Mouse (Mus musculus) urinary bladder, postnatal 4 days (tissue): ENCODE data around the gene Coro6.
A peak's percentile ranks its signal among the peaks of the same experiment; 100 is the strongest.

Experiments used
- DNase-seq, 2 experiments: peaks; one replicate each; pipeline ENCODE4 v3.0.0; 2021 to 2022; ENCODE audit warnings: low spot score in 2 of 2

The Coro6 gene

DNA sequence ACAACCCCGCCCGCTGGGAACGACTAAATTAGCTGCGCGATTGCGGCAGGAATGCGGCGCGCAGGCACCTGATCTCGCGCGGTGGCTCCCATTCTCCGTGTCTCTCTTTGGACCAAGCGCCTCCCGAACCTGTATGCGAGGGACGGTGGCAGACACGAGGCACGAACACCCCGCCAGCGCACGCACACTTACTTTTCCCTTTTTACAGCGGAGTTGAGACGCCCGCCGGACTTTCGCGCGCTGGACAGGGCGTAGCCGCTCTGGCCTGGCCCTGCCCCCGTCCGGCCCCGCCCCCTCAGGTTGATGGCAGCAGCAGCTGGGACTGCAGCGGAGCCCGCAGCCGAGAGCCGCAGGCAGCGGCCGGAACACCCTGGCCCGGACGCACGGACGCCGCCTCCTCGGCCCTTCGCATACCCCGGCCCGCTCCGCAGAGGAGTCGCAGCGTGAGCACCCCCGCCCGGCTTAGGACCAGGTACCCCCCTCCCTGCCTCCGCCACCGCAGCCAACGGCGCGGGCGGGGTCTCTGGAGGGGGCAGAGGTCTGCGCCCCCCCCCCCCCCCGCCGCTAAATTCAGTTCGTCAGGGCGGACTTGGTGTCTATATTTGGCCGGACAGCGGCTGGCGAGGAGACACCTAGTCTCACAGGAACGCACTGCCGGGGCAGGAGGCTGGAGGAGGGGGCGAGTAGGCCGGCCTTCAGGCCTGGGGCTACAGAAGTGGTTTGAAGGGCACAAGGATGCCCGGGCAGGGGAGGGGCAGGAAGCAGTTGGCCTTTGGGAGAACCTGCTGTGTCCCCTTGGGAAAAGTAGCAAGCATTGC is at the start of gene Coro6:
Gene Coro6, plus strand, starts transcription at position 129 of the 818 bp plus-strand sequence.
- peak; percentile 61 to 76 for DNase-seq

DNA sequence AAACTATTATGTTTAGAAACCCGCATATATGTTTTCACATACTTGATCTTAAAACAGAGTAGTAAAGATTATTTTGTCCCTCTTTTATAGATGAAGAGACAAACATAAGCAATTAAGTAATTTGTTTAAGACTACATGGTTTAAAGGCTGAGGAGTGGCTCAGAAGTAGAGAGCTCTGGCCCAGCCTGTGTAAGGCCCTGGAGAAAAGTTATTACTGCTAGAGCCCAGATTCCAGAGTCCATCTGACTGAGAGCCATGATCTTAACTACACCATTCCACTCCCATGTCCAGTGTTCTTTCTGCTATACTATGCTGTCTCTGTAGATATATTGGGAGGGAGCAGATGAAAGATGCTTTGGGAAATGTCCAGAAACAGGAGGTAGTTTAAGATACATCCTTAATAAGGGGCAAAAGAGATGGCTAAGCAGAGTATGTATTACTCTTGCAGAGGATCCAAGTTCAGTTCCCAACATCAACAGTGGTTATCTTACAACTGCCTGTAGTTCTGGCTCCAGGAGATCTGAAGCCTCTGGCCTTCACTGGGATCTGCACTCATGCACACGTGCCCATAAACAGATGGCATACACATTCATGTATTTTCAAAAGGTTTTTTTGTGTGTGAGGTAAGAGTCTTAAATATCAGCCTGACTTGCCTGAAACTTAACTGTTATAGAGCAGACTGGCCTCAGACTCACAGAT is 47.9 kb upstream of the Coro6 start:
- DNase-seq: no peak

DNA sequence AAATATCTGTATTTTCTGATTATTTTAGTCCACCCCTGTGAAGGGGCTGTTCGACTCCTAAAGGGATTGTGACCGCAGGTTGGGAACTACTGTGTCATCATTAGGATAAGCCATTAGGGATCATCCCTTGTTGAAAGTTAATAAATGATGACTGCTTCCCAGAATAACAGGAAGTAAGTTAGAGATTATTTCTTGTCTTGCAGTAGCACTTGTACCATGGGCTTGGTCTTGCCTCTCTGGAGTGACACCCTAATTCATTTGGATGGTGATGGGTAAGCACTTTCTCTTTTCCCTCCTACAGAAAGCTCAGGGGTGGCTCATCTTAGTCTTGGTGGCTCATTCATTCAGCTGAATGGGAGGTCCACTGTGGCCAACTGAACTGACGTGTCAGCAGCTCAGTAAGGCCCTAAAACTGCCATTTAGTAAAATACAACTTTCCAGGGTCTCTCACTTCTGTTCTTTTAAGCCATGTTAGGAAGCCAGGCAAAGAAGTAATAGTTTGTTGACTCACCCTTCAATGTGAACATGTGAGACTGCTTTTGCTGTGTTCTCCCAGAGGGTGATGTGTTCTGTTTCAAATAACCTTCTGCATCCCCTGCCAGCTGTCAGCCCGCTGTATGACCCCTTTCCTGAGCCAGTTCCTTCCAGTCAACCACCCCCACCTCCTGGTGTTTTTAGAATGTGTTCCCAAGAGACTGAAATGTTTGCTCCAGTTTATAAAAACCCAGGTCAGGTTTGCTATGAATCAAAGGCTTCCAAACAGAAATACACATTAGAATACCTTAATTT is 45.8 kb upstream of the Coro6 start:
- no peak for DNase-seq

GRCm38 (mm10) chr11:77418021-77418420 is 44.2 kb upstream of the Coro6 start:
- no peak for DNase-seq

- DNase-seq: no peak
Observed at GRCm38 (mm10) chr11:77423175-77423859, 38.9 kb upstream of the Coro6 start.

- DNase-seq: no peak
Observed at GRCm38 (mm10) chr11:77428446-77428845, 33.8 kb upstream of the Coro6 start.

- DNase-seq: no peak
Observed at GRCm38 (mm10) chr11:77437026-77437425, 25.2 kb upstream of the Coro6 start.

GRCm38 (mm10) chr11:77440081-77440480 is 22.1 kb upstream of the Coro6 start:
- no peak for DNase-seq

DNA sequence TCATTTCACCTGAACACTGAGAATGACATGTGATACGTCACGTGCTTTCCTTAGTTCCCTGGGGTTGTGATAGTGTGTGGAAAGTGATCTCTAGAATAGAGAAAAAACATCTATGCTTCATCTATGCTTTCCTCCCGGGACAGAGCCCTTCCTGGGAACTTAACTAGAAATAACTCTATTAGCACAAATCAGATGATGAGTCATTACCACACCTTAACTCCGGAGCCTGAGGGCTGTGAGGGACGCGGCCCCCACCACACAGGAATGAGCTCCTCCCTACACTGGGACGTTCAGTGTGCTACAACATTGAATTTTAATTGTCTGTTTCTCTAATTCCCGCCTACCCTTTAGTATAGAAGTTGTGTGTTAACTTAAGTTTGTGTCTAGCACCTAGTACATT is 21.2 kb upstream of the Coro6 start:
- DNase-seq: no peak

- peak in 1 of 2 experiments; percentile 44 for DNase-seq
Observed at GRCm38 (mm10) chr11:77442186-77443170, 19.7 kb upstream of the Coro6 start.

GRCm38 (mm10) chr11:77444939-77445338 is 17.3 kb upstream of the Coro6 start:
- DNase-seq: no peak

- DNase-seq: no peak
Observed at GRCm38 (mm10) chr11:77446628-77447041, 15.6 kb upstream of the Coro6 start.

DNA sequence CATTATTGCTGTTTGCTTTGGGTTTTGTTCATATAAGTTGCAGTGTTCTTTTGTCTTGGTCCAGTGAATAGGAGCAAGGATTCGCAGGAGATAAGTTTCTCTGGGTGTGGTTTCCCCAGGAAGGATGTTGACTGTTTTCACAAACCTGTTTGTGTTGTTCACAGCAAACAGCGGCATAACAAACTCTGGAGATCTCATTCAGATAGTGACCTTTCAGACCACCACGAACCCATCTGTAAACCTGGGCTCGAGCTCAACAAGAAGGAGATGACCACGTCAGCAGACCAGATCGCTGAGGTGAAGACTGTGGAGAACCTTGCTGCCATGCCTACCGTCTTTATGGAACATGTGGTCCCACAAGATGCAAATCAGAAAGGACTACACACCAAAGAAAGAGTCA is 13.0 kb upstream of the Coro6 start:
- DNase-seq: no peak

GRCm38 (mm10) chr11:77451670-77452069 is 10.5 kb upstream of the Coro6 start:
- no peak for DNase-seq

GRCm38 (mm10) chr11:77453388-77453787 is 8.8 kb upstream of the Coro6 start:
- DNase-seq: no peak

DNA sequence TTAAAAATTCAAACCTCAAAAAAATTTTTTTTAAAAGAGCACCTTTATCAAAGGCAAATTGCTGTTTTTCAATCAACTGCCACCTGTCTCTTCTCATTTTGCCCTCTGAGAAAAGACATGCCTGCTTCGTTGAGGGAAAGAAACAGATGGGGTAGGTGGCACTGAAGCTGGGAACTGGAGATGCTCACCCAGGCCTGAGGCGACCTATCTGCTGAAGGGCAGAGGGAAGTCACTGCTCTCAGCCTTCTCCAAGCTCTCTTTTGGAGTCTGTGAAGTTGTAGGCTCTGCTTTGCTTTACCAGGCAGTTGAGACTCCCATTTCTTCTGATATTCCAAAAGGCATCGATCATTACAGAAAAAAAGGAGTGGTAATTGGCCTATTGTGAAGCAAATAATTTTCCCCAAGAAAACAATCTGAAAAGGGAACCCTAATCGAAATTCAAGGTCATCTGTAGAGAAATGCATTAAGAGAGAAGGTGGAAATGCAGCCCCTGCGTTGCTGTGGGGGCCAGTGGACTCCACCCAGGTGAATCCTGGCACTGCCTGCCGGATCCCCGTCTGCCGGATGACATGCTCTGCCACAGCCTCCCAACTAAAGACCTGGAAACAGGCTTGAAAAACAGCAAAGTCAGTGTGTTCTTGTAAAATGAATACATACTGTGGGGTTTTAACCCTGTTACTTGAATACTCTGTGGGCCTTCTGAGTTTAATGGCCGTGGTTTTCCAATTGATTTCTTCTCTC is 6.3 kb upstream of the Coro6 start:
- DNase-seq: peak in 1 of 2 experiments; percentile 10

DNA sequence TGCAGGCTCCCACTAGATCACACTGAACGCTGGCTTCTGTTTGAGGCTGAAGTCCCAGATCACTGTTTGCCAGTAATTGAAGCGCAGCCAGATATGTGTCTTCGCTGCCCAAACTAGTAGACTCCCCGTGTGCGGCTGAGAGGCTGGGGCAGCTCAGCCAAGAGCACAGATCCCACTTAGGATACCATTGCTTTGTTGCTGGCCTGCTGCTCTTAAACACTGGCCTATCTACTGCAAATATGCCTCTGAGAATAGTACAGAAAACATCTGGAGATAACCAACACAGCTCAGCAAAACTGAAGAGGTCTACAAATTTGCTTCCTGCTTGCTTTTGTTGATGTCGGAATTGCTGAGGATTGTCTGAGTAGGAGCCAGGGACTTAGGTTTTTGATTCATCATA is 5.3 kb upstream of the Coro6 start:
- DNase-seq: peak in 1 of 2 experiments; percentile 50

DNA sequence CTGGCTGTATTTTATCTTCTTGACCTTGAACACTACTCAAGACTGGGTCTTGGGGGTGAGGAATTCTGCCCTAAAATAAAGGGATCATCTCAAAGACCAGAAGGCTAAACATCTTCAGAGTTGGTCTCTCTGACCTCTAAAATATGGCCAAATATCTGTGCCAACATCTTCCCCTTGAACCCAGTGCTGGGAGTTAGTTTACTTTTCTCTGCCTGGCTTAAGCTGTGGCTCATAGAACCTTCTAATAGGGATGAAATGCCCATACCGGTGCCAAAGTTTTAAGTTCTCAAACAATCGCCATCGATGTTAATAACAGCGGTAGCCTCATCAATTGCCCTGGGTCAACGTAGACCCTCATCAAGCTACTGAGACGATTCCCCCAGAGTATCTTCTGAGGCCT is 355 bp upstream of the Coro6 start:
- DNase-seq: no peak

DNA sequence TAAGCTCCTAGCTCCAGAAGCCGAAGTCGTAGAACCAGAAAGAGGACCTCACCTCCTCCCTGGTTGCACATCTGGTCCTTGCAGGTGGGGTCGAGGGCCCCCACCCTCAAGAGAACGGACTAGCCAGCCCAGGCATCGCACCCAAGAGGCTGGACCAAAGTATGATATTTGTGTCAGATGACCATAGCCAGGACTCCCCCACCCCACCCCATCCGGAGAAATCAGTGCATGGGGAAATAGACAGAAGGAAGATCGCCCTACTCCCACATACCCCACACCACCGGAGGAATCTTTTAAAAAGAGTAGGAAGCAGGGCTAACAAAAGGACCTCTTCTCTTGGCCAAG is 862 bp downstream of the Coro6 start:
- no peak for DNase-seq

DNA sequence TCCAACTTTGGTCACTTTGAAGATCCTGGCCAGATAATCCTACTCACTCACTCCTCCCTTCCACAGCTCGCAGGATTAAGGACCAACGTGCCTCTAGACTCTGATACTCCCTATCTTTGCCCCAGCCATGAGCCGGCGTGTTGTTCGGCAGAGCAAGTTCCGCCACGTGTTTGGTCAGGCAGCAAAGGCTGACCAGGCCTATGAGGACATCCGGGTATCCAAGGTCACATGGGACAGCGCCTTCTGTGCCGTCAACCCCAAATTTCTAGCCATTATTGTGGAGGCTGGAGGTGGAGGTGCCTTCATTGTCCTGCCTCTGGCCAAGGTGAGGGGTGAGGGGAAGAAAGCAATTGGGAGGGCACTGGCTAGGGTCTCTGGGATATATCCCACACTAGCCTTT is 1.6 kb downstream of the Coro6 start:
- DNase-seq: no peak
